Mouse (Mus musculus): ENCODE measurements around the gene Reck.
A peak's percentile ranks its signal among the peaks of the same experiment; 100 is the strongest.

The Reck gene

DNA sequence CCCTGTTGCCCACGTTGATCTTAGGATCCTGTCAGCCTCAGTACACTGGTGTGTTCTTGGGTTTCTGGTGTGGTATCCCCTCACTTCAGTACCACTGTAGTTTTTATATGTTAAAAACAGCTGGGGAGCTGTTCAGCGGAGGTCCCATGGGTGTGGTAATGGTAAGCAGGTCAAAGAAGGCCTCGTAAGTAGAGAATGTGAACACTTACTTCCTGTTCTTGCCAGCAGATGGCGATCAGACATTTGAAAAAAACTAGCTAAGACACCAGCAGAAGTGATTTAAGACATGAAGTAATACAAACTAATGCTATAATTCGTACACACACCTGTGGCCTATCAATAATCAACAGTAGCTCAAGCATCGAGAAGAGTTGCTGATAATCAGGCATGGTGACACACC, 31.1 kb downstream of the Reck start:
- peak; percentile 68 for DNase-seq (ENCODE audit: low spot score)

- DNase-seq (ENCODE audit: low spot score) = no peak
Measured at GRCm38 (mm10) chr4:43918221-43918620, 42.9 kb downstream of the Reck start.

GRCm38 (mm10) chr4:43920602-43921001, 45.3 kb downstream of the Reck start:
- DNase-seq (ENCODE audit: low spot score) = no peak

GRCm38 (mm10) chr4:43925125-43925524, 49.8 kb downstream of the Reck start:
- DNase-seq (ENCODE audit: low spot score) = no peak

GRCm38 (mm10) chr4:43925779-43926178, 50.4 kb downstream of the Reck start:
- peak; percentile 91 for DNase-seq (ENCODE audit: low spot score)

DNA sequence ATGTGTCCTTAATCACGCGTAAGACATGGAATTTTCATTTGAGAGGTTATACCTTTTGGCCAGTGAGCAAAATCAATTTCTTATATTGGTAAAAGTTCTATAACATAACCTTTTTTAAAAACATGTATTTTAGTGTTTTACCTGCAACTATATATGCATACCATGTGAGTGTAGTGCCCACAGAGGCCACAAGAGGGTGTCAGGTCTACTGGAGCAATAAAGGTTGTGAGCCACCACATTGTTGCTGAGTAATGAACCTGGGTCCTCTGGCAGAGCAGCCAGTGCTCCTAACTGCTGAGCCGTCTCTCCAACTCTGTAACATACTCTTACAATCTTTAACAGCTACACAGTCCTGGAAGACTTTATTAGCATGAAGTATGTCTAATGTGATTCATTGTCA, 52.5 kb downstream of the Reck start:
- peak; percentile 43 for DNase-seq (ENCODE audit: low spot score)

GRCm38 (mm10) chr4:43931877-43932276, 56.5 kb downstream of the Reck start:
- DNase-seq (ENCODE audit: low spot score) = no peak

- DNase-seq (ENCODE audit: low spot score) = no peak
Measured at GRCm38 (mm10) chr4:43936186-43936585, 60.9 kb downstream of the Reck start.

GRCm38 (mm10) chr4:43936749-43937674, 61.7 kb downstream of the Reck start:
- DNase-seq (ENCODE audit: low spot score) = no peak

DNA sequence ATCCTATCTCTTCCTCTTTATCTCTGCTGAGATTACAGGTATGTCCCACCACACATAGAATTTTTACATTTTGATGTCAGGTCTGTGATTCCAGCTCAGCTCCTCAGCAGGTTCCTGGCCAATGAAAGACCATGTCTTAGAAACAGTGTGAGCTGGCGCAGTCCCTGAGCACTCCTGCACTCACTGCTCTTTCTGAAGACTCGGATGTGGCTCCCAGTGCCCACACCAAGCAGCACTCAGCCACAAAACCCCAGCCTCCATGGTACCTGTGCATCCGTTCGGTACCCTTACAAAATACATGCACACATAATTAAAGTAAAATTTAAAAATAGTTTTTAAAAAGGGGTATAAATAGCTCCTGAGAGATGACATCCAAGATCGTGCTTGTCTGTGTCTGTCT, 66.0 kb downstream of the Reck start:
- DNase-seq (ENCODE audit: low spot score) = no peak

DNA sequence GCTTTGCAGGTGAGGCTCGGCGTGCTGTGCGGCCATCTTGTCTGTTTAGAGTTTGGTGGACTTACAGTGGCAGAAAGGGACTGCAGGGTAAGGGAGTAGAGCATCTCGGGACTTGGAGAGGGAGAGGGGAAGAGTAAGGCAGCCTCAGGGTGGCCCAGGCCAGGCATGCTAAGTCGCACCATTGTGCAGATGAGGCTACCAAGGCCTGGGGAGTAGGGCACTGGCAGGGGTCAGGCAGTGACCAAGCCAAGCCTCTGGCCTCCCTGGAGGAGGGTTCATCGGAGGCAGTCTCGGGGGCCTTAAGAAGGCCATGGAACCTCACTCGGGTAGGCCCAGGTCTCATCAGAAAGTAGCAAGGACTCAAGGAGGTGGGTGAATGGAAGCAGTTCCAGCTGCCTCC, 67.1 kb downstream of the Reck start:
- no peak for DNase-seq (ENCODE audit: low spot score)

GRCm38 (mm10) chr4:43947571-43947970, 72.2 kb downstream of the Reck start:
- no peak for DNase-seq (ENCODE audit: low spot score)

DNA sequence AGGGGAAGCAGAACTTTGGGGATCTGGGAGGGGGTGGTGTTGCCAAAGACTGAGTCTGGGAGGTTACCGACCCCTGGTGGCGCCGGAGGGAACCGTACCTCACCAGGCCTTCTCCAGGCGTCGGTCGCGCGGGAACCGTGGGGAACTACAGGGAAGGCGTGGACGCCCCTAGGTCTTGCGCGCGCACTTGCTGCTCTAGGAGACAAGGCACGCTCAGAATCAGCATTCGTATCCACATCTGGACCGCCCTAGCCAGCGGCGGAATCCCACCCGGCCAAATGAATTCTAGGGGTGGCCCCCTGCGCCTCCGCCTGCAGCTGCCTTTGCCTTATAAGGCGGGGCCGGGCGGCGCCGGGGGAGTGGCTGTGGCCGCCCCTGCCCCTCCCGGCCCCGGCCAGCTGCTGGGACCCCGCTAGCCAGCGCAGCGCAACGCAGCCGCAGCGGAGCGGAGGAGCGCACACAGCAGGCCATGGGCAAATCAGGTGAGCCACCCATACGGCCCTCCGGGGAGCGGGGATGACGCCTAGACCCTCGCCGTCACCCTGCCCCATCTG, 82.0 kb downstream of the Reck start, which contains the start of gene Glipr2:
Gene Glipr2 (plus strand): TSS at position 110 of the 554 bp plus-strand sequence.
- DNase-seq (ENCODE audit: low spot score) = peak; percentile 93

DNA sequence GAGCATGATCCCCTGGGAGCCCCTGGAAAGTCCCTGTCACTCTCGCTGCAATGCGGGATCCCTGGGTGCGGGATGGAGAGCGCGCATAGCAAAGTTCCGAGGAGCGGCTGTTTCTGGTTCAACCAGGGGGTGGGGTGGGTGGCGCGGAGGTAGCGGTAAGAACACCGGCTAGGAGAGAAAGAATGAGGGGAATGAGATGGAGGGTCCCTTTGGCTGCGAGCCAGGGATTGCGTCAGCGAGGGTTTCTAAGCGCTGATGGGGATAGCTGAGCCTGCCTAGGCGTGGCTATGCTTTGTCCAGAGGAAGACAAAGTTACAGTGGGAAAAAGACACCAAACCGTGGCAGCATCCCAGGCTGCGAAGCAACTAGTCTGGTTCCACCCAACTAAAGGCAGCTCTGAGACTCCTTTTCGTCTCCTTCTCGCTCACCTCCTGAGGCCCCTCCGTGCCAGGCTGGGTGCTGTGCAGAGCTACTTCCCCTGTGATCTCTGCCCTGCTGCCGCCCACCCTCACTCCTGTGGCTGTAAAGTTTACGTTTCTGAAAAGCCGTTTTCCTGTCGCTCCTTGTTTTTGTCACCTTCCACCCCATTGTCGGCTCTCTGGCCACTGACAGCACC, 82.6 kb downstream of the Reck start:
- peak; percentile 79 for DNase-seq (ENCODE audit: low spot score)

GRCm38 (mm10) chr4:43959523-43960179, 84.3 kb downstream of the Reck start:
- no peak for DNase-seq (ENCODE audit: low spot score)

GRCm38 (mm10) chr4:43960207-43960606, 84.9 kb downstream of the Reck start:
- no peak for DNase-seq (ENCODE audit: low spot score)

DNA sequence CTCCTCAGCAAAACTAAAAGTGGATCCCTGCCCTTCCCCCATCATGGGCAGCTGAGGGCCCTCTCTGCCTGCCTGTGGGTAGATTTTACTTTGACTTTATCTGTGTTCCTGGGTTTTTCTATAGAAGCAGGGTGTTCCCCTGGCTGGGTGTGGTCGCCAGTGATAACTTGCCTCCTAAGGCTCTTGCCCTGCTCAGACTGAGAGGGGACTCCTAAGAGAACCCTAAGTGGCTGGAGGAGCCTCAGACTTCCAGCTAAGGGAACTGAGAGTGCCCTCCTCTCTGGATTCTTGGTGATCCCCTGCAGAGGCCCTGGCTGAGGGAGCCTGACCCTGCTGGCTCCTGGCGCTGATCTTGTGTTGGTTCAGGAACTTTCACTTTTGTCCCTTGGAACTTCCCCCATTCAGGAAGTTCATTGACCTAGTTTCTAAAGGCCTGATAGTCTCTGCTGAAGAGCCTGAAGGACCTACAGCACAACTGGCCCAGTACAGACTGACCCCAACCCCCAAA, 89.0 kb downstream of the Reck start:
- DNase-seq (ENCODE audit: low spot score) = no peak

GRCm38 (mm10) chr4:43964951-43965684, 89.8 kb downstream of the Reck start:
- DNase-seq (ENCODE audit: low spot score) = no peak

DNA sequence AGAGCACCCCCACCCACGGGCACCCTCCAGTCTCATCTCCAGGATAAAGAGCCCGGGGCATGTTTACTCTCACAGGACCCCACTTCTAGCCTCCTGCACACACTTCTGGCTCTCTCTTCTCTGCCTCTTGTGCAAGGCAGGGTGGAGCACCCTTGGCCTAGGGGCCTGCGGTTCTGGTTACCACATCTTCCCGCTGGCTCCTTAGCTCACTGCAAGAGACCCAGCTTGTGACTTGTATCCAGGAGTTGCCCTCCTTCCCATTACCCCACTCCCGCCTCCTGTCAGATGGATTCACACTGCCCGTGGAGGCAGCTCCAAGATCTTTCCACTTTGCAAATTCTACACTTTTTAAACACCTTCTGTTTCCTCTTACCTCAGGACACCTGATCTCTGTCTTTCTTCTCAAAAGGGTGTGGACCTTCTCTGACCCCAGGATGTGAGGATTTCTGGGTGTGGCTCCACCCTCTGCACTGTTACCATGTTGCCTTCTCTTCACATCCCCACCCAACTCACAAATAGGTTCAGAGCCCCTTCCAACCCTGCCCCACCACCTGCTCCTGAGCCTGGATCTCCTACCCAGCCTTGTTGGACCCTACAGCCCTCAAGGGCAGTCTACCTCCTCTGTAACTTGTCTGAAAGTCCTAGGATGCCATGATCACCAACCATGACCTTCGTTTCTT, 90.7 kb downstream of the Reck start:
- no peak for DNase-seq (ENCODE audit: low spot score)

DNA sequence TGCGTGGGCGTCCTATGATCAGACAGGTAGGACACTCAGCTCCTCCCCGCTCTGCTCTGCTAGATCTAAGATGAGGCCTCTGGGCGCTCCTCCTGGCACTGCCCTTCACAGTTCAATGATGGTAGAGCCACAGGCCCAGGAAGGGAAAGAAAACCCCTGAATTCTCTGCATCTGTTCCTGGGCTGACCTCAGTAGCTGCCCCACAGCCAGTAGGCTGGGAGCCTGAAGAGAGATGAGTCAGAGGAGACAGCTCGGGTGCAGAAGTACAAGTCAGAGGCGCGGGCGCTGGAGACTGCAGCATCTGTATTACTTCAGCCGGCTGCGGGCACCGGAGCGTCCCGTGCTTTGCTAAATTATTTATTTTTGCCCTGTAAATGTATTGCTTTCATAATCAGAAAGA, 93.3 kb downstream of the Reck start:
- DNase-seq (ENCODE audit: low spot score) = peak; percentile 20

DNA sequence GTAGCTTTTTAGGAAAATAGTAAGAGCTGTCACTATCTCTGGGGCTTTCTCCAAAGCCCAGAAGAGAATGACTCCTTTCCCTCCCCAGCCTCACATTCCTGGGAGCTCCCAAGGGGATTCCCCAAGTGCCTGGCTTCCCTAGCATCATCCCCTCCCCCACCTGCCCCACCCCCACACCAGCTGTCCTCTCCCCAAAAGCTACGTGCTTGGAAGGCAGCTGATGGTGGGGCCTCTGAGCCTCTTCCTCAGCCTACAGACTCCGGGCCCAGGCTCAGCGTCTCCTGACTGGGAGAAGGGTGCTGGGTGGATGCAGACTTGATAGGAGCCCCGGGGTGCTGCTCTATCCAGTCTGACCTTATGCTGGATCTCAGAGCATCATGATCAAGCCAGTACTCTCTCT, 94.0 kb downstream of the Reck start:
- peak; percentile 34 for DNase-seq (ENCODE audit: low spot score)

All from embryo, embryonic 10 days (tissue).